Mouse (Mus musculus): ENCODE data around the gene Gulp1.

The Gulp1 gene

GRCm38 (mm10) chr1:44720785-44721410, 169.6 kb downstream of the Gulp1 start:
- DNase-seq (ENCODE audit: extremely low read depth, insufficient read length, low spot score) = no peak

- DNase-seq (ENCODE audit: extremely low read depth, insufficient read length, low spot score) = peak; percentile 4
These were observed 189.9 kb downstream of the Gulp1 start for GRCm38 (mm10) chr1:44741256-44741655.

- no peak for DNase-seq (ENCODE audit: extremely low read depth, insufficient read length, low spot score)
These were observed 194.4 kb downstream of the Gulp1 start for GRCm38 (mm10) chr1:44745711-44746110.

GRCm38 (mm10) chr1:44750731-44751730, 199.7 kb downstream of the Gulp1 start:
- DNase-seq (ENCODE audit: extremely low read depth, insufficient read length, low spot score) = no peak

DNA sequence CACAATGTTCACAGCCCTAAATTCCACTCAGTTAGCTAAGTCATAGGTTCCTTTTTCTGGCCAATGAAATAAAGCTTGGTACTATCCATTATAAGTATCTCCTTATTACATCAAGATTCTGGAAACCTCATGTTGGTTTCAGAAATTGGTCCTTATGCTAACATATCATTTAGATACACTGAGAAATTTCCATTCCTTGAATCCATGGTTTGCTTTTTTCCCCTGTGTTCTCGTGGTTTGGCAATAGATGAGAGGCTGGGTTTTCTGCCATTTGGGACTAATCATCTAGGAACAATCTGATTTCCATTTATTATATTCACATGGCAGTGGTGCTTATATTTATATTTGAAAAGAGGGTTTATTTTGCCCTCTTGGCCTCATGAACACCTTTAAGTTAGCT, 226.9 kb downstream of the Gulp1 start:
- DNase-seq (ENCODE audit: extremely low read depth, insufficient read length, low spot score) = no peak

GRCm38 (mm10) chr1:44803594-44804372, 252.5 kb downstream of the Gulp1 start:
- no peak for DNase-seq (ENCODE audit: extremely low read depth, insufficient read length, low spot score)

GRCm38 (mm10) chr1:44806368-44806767, 255.1 kb downstream of the Gulp1 start:
- DNase-seq (ENCODE audit: extremely low read depth, insufficient read length, low spot score) = no peak

DNA sequence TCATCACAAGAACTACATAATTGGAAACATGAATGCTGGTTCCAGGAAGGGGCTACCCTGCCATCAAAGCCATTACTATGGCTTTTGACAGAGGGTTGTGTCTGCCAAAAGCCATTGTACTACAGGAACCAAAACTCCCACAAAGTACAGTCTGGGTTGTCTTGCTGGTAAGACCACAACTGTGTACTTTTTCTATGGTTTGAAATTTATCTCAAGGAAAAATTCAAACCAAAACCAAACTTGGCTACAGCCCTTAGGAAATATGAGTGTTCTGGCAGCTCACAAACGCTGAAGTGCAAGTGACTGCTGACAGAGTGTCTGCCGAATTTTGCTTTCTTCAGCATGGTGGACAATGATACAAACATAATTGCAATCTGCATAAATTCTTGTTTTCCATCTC, 259.0 kb downstream of the Gulp1 start:
- no peak for DNase-seq (ENCODE audit: extremely low read depth, insufficient read length, low spot score)

DNA sequence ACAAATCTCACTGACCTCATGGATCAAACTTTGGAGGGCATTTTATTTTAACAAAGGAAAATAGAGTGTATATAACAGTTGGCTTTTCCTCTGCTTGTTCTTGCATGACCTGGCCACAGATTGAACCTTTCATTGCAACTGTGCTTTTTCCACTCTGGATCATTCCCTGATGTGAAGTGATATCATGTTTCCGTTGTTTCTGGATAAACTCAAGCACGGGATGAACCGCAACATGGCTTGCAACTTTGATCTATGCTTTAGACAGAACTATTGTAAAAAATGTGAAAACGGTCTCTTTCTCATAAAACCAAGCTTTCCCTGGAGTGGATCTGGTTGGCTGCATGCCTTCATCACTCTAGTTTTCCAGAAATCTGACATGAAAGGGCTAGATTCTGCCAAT, 282.6 kb downstream of the Gulp1 start:
- no peak for DNase-seq (ENCODE audit: extremely low read depth, insufficient read length, low spot score)

Measured in 3134 (cell line).